In genomic region chr17:88511095-88511551, GRCm38 (mm10) we compare ENCODE assay signal across 8 mouse cellular contexts. TPM values are rescaled to one million over a fixed set of nuclear protein-coding genes. Genes with fewer than 3 reads are reported as not detected.
DNase-seq lines count a peak whose midpoint lies in the region; ATAC-seq and TF ChIP-seq lines count a peak whose summit lies in the region.

No protein-coding gene starts in this region.

- peak overlapping the region; percentile 79 for H3K27ac ChIP-seq in forebrain, embryonic 10.5 days
- H3K27ac ChIP-seq in lung, embryonic 15.5 days, result peak overlapping the region; percentile 67; the same call in 1 of the 2 replicates

- H3K27me3 ChIP-seq in forebrain, embryonic 10.5 days (ENCODE audit: poor library complexity, severe bottlenecking), result no peaks in the 10 kb centered on the region
- no peaks in the 10 kb centered on the region for H3K27me3 ChIP-seq in lung, embryonic 15.5 days

- H3K4me1 ChIP-seq in forebrain, embryonic 10.5 days, result peaks cover 15% of the 10 kb centered on the region
- H3K4me1 ChIP-seq in lung, embryonic 15.5 days, result peaks cover 20% of the 10 kb centered on the region

- peak; percentile 44 for ATAC-seq in lung, embryonic 15.5 days (ENCODE audit: borderline replicate concordance, extremely low read depth, low FRiP score, low TSS enrichment)

- TF ChIP-seq CTCF in brain, embryonic 14.5 days (IDR thresholded peaks at IDR 0.05; ENCODE audit: borderline replicate concordance, extremely low read depth, insufficient read depth, insufficient read length), result peak; percentile 84

- H3K4me3 ChIP-seq in forebrain, embryonic 10.5 days, result peak overlapping the region; percentile 32
- no peak overlapping the region for H3K4me3 ChIP-seq in lung, embryonic 15.5 days

- H3K4me2 ChIP-seq in lung, embryonic 15.5 days, result peak overlapping the region; percentile 35

- H3K9ac ChIP-seq in lung, embryonic 15.5 days, result no peak overlapping the region

- 4% methylated on average over 10 of the region's 10 CpGs for WGBS in forebrain, embryonic 10.5 days
- WGBS in lung, embryonic 15.5 days, result 18% methylated on average over 10 of the region's 10 CpGs

- no peak for TF ChIP-seq POLR2A in brain, embryonic 14.5 days (IDR thresholded peaks at IDR 0.05; ENCODE audit: borderline replicate concordance, extremely low read depth, insufficient read depth, insufficient read length, poor library complexity, severe bottlenecking)

- H3K9me3 ChIP-seq in forebrain, embryonic 10.5 days, result no peaks in the 10 kb centered on the region
- H3K9me3 ChIP-seq in lung, embryonic 15.5 days, result no peaks in the 10 kb centered on the region

- DNase-seq in ES-CJ7 (ENCODE audit: low read depth, low spot score), result peak; percentile 98
- peak; percentile 92 for DNase-seq in brain, embryonic 14.5 days (ENCODE audit: low read depth)
- peak; percentile 89 for DNase-seq in forebrain, embryonic 10.5 days (ENCODE audit: extremely low spot score, low spot score)
- DNase-seq in heart, postnatal 4 days, result peak; percentile 86
- peak; percentile 59 to 84 for DNase-seq in layer of hippocampus, adult 18-20 months (ENCODE audit: low spot score in 2 of 2)
- peak; percentile 49 for DNase-seq in ovary, adult 18-20 months (ENCODE audit: low spot score)
- DNase-seq in thymus, postnatal 0 days (ENCODE audit: low spot score), result peak; percentile 86

- no peaks in the 10 kb centered on the region for H3K36me3 ChIP-seq in forebrain, embryonic 10.5 days (replicated peaks)
- no peaks in the 10 kb centered on the region for H3K36me3 ChIP-seq in lung, embryonic 15.5 days

RNA-seq across cellular contexts. Expression of gene Ppp1r21, which starts 18.8 kb away (rescaled TPM):
- 60.3 and 76.5 TPM in 2 replicates for polyA plus RNA-seq in brain, embryonic 14.5 days (2012; rRNA removed)
- polyA plus RNA-seq in forebrain, embryonic 10.5 days (2016; fragmentation: Nextera tagmentation; extraction: Ambion mirVana), result 17.4 and 19.7 TPM in 2 replicates
- total RNA-seq in heart, postnatal 4 days (2021), result 10 to 100 TPM; 11.5 to 16.7 TPM
- total RNA-seq in layer of hippocampus, adult 18-20 months (2021), result 10 to 100 TPM; 80.3 to 81.6 TPM
- 21.7 and 24.4 TPM in 2 replicates for polyA plus RNA-seq in lung, embryonic 15.5 days (2015; fragmentation: Nextera tagmentation; extraction: Ambion mirVana)
- polyA plus RNA-seq in thymus, postnatal 0 days (2015; fragmentation: Nextera tagmentation; extraction: Ambion mirVana), result 31.0 and 33.8 TPM in 2 replicates
